Mouse (Mus musculus) R1 (cell line): ENCODE results near the gene 2310022A10Rik.

Experiments used
- DNase-seq: peaks from one replicate; pipeline ENCODE4 v3.0.0-alpha.2; 2018; ENCODE audit warnings: low read depth, low spot score

2310022A10Rik gene

GRCm38 (mm10) chr7:27540935-27541334 lies 12.1 kb upstream of the 2310022A10Rik start:
- DNase-seq: no peak

GRCm38 (mm10) chr7:27541431-27541830 lies 11.6 kb upstream of the 2310022A10Rik start:
- DNase-seq: no peak

- no peak for DNase-seq
These were observed 11.1 kb upstream of the 2310022A10Rik start for GRCm38 (mm10) chr7:27541922-27542321.

GRCm38 (mm10) chr7:27542392-27543033 lies 10.5 kb upstream of the 2310022A10Rik start:
- DNase-seq: peak; percentile 82

- no peak for DNase-seq
These were observed 10.0 kb upstream of the 2310022A10Rik start for GRCm38 (mm10) chr7:27543065-27543464.

- no peak for DNase-seq
These were observed 9.2 kb upstream of the 2310022A10Rik start for GRCm38 (mm10) chr7:27543851-27544250.

GRCm38 (mm10) chr7:27544675-27545370 lies 8.2 kb upstream of the 2310022A10Rik start:
- DNase-seq: no peak

GRCm38 (mm10) chr7:27549597-27549996 lies 3.4 kb upstream of the 2310022A10Rik start:
- DNase-seq: peak; percentile 98

GRCm38 (mm10) chr7:27552070-27552469 lies 963 bp upstream of the 2310022A10Rik start:
- no peak for DNase-seq

- no peak for DNase-seq
These were observed 7.4 kb downstream of the 2310022A10Rik start for GRCm38 (mm10) chr7:27560291-27560887.

GRCm38 (mm10) chr7:27560978-27561377 lies 7.9 kb downstream of the 2310022A10Rik start:
- DNase-seq: peak; percentile 55

- DNase-seq: peak; percentile 66
These were observed 16.7 kb downstream of the 2310022A10Rik start for GRCm38 (mm10) chr7:27569580-27570224.

GRCm38 (mm10) chr7:27572133-27572532 lies 19.1 kb downstream of the 2310022A10Rik start:
- peak; percentile 98 for DNase-seq

GRCm38 (mm10) chr7:27574124-27574880 lies 21.3 kb downstream of the 2310022A10Rik start:
- DNase-seq: peak; percentile 76

GRCm38 (mm10) chr7:27576914-27577313 lies 23.9 kb downstream of the 2310022A10Rik start:
- peak; percentile 84 for DNase-seq

GRCm38 (mm10) chr7:27577589-27577988 lies 24.6 kb downstream of the 2310022A10Rik start:
- no peak for DNase-seq

GRCm38 (mm10) chr7:27578465-27578864 lies 25.4 kb downstream of the 2310022A10Rik start:
- no peak for DNase-seq

- no peak for DNase-seq
These were observed 27.5 kb downstream of the 2310022A10Rik start for GRCm38 (mm10) chr7:27580380-27581174.

GRCm38 (mm10) chr7:27586861-27587260 lies 33.8 kb downstream of the 2310022A10Rik start:
- peak; percentile 94 for DNase-seq

- peak; percentile 25 for DNase-seq
These were observed 34.7 kb downstream of the 2310022A10Rik start for GRCm38 (mm10) chr7:27587741-27588140.

GRCm38 (mm10) chr7:27590088-27590487 lies 37.1 kb downstream of the 2310022A10Rik start:
- no peak for DNase-seq
